Mouse (Mus musculus): ENCODE data around the gene Olfm4. TPM values are rescaled to one million over a fixed set of nuclear protein-coding genes. Genes with fewer than 3 reads are reported as not detected.

Gene Olfm4
- polyA plus RNA-seq, 1 experiment from 2014 or later = 1.0 TPM

GRCm38 (mm10) chr14:80029297-80030001 is 45.6 kb downstream of the Olfm4 start:
- Histone ChIP-seq H3K36me3 (no peaks in the 10 kb centered on the region), H3K9ac (no peak overlapping the region), H3K4me1 (no peaks in the 10 kb centered on the region), H3K4me2 (replicated peaks) (no peak overlapping the region), H3K9me3 (no peaks in the 10 kb centered on the region), H3K27ac (no peak overlapping the region), H3K27me3 (no peaks in the 10 kb centered on the region), H3K4me3 (no peak overlapping the region)
- ATAC-seq (ENCODE audit: insufficient number of reproducible peaks, insufficient read depth, low FRiP score, low TSS enrichment) = no peak
- WGBS = 77% methylated on average over 3 of the region's 3 CpGs

GRCm38 (mm10) chr14:80039645-80040272 is 55.9 kb downstream of the Olfm4 start:
- no peak for ATAC-seq (ENCODE audit: insufficient number of reproducible peaks, insufficient read depth, low FRiP score, low TSS enrichment)
- H3K36me3 ChIP-seq = no peaks in the 10 kb centered on the region
- 75% methylated on average over 4 of the region's 4 CpGs for WGBS
- H3K9me3 ChIP-seq = no peaks in the 10 kb centered on the region
- H3K4me2 ChIP-seq (replicated peaks) = no peak overlapping the region
- no peak overlapping the region for H3K27ac ChIP-seq
- H3K4me3 ChIP-seq = no peak overlapping the region
- H3K9ac ChIP-seq = no peak overlapping the region
- H3K27me3 ChIP-seq = no peaks in the 10 kb centered on the region
- no peaks in the 10 kb centered on the region for H3K4me1 ChIP-seq

GRCm38 (mm10) chr14:80046104-80046734 is 62.3 kb downstream of the Olfm4 start:
- H3K4me1 ChIP-seq = 0 out of 2 replicates have a peak, but pooled peaks cover 4% of the 10 kb centered on the region
- no peaks in the 10 kb centered on the region for H3K27me3 ChIP-seq
- H3K4me2 ChIP-seq (replicated peaks) = no peak overlapping the region
- no peak overlapping the region for H3K9ac ChIP-seq
- WGBS = 88% methylated on average over 6 of the region's 6 CpGs
- no peak overlapping the region for H3K4me3 ChIP-seq
- no peak overlapping the region for H3K27ac ChIP-seq
- H3K36me3 ChIP-seq = no peaks in the 10 kb centered on the region
- no peak for ATAC-seq (ENCODE audit: insufficient number of reproducible peaks, insufficient read depth, low FRiP score, low TSS enrichment)
- no peaks in the 10 kb centered on the region for H3K9me3 ChIP-seq

GRCm38 (mm10) chr14:80047368-80048101 is 63.7 kb downstream of the Olfm4 start:
- 35% methylated on average over 5 of the region's 5 CpGs for WGBS
- no peaks in the 10 kb centered on the region for H3K36me3 ChIP-seq
- H3K4me3 ChIP-seq = no peak overlapping the region
- ATAC-seq (ENCODE audit: insufficient number of reproducible peaks, insufficient read depth, low FRiP score, low TSS enrichment) = no peak
- 0 out of 2 replicates have a peak, but pooled peaks cover 4% of the 10 kb centered on the region for H3K4me1 ChIP-seq
- no peak overlapping the region for H3K27ac ChIP-seq
- H3K9ac ChIP-seq = no peak overlapping the region
- no peaks in the 10 kb centered on the region for H3K27me3 ChIP-seq
- no peak overlapping the region for H3K4me2 ChIP-seq (replicated peaks)
- H3K9me3 ChIP-seq = no peaks in the 10 kb centered on the region

GRCm38 (mm10) chr14:80055725-80056124 is 71.8 kb downstream of the Olfm4 start:
- Histone ChIP-seq H3K9ac (no peak overlapping the region), H3K27me3 (no peaks in the 10 kb centered on the region), H3K9me3 (no peaks in the 10 kb centered on the region), H3K27ac (no peak overlapping the region), H3K36me3 (no peaks in the 10 kb centered on the region), H3K4me2 (replicated peaks) (no peak overlapping the region), H3K4me1 (no peaks in the 10 kb centered on the region), H3K4me3 (no peak overlapping the region)
- ATAC-seq (ENCODE audit: insufficient number of reproducible peaks, insufficient read depth, low FRiP score, low TSS enrichment) = no peak
- WGBS = 72% methylated on average over 3 of the region's 3 CpGs

GRCm38 (mm10) chr14:80061686-80062085 is 77.8 kb downstream of the Olfm4 start:
- Histone ChIP-seq H3K27me3 (no peaks in the 10 kb centered on the region), H3K4me1 (no peaks in the 10 kb centered on the region), H3K9me3 (no peaks in the 10 kb centered on the region), H3K4me3 (no peak overlapping the region), H3K9ac (no peak overlapping the region), H3K4me2 (replicated peaks) (no peak overlapping the region), H3K27ac (no peak overlapping the region), H3K36me3 (no peaks in the 10 kb centered on the region)
- WGBS = 85% methylated on average over 3 of the region's 3 CpGs
- ATAC-seq (ENCODE audit: insufficient number of reproducible peaks, insufficient read depth, low FRiP score, low TSS enrichment) = no peak

- Histone ChIP-seq H3K4me1 (no peaks in the 10 kb centered on the region), H3K9ac (no peak overlapping the region), H3K27me3 (no peaks in the 10 kb centered on the region), H3K4me3 (no peak overlapping the region), H3K36me3 (no peaks in the 10 kb centered on the region), H3K27ac (no peak overlapping the region), H3K9me3 (no peaks in the 10 kb centered on the region), H3K4me2 (replicated peaks) (no peak overlapping the region)
- no peak for ATAC-seq (ENCODE audit: insufficient number of reproducible peaks, insufficient read depth, low FRiP score, low TSS enrichment)
- WGBS = 80% methylated on average over 9 of the region's 9 CpGs
Measured at GRCm38 (mm10) chr14:80062896-80063295, 79.0 kb downstream of the Olfm4 start.

- ATAC-seq (ENCODE audit: insufficient number of reproducible peaks, insufficient read depth, low FRiP score, low TSS enrichment) = no peak
- Histone ChIP-seq H3K36me3 (no peaks in the 10 kb centered on the region), H3K9me3 (no peaks in the 10 kb centered on the region), H3K27me3 (no peaks in the 10 kb centered on the region), H3K4me2 (replicated peaks) (no peak overlapping the region), H3K9ac (no peak overlapping the region), H3K27ac (no peak overlapping the region), H3K4me3 (no peak overlapping the region), H3K4me1 (no peaks in the 10 kb centered on the region)
- WGBS = 81% methylated on average over 3 of the region's 3 CpGs
Measured at GRCm38 (mm10) chr14:80070580-80070979, 86.7 kb downstream of the Olfm4 start.

Other genes with a start within 250 kb of the Olfm4 start
- gene Pcdh8, start 212.8 kb upstream of the Olfm4 start, polyA plus RNA-seq (2016; fragmentation: Nextera tagmentation; extraction: Ambion mirVana) = 6.6 and 8.4 TPM in 2 replicates

Measured in embryonic facial prominence, embryonic 12.5 days (tissue).